Mouse (Mus musculus) mesoderm, embryonic 11.5 days (tissue): ENCODE measurements at regions not wholly inside any gene's neighbourhood (a gene's known extent, or its start where the extent isn't known, plus 50 kb on each side); places are given as distances from the start of the nearest gene placed in this dataset.

Experiments used
- DNase-seq: peaks from one replicate; pipeline ENCODE4 v3.0.0-alpha.2; 2012; ENCODE audit warnings: low read depth, low spot score

GRCm38 (mm10) chr4:31612825-31613514 lies 350.9 kb upstream of the Map3k7 start:
- DNase-seq = peak; percentile 33

GRCm38 (mm10) chr4:31617572-31617971 lies 346.3 kb upstream of the Map3k7 start:
- no peak for DNase-seq

GRCm38 (mm10) chr4:31618026-31618425 lies 345.9 kb upstream of the Map3k7 start:
- no peak for DNase-seq

- DNase-seq = no peak
Observed at GRCm38 (mm10) chr4:31621205-31621604, 342.7 kb upstream of the Map3k7 start.

- DNase-seq = peak; percentile 42
Observed at GRCm38 (mm10) chr4:31627053-31627452, 336.8 kb upstream of the Map3k7 start.

- no peak for DNase-seq
Observed at GRCm38 (mm10) chr4:31627777-31628176, 336.1 kb upstream of the Map3k7 start.

GRCm38 (mm10) chr4:31638564-31638963 lies 325.3 kb upstream of the Map3k7 start:
- DNase-seq = no peak

GRCm38 (mm10) chr4:31642161-31642560 lies 321.7 kb upstream of the Map3k7 start:
- peak; percentile 43 for DNase-seq

GRCm38 (mm10) chr4:31642593-31643290 lies 321.2 kb upstream of the Map3k7 start:
- DNase-seq = no peak

- no peak for DNase-seq
Observed at GRCm38 (mm10) chr4:31648631-31649368, 315.1 kb upstream of the Map3k7 start.

GRCm38 (mm10) chr4:31655364-31656106 lies 308.4 kb upstream of the Map3k7 start:
- DNase-seq = no peak

GRCm38 (mm10) chr4:31656111-31656510 lies 307.8 kb upstream of the Map3k7 start:
- no peak for DNase-seq

- no peak for DNase-seq
Observed at GRCm38 (mm10) chr4:31658820-31659219, 305.1 kb upstream of the Map3k7 start.

GRCm38 (mm10) chr4:31660896-31661295 lies 303.0 kb upstream of the Map3k7 start:
- no peak for DNase-seq

GRCm38 (mm10) chr4:31671530-31672170 lies 292.2 kb upstream of the Map3k7 start:
- DNase-seq = no peak

GRCm38 (mm10) chr4:31672171-31672841 lies 291.6 kb upstream of the Map3k7 start:
- DNase-seq = no peak

- DNase-seq = no peak
Observed at GRCm38 (mm10) chr4:31672842-31673171, 291.1 kb upstream of the Map3k7 start.

GRCm38 (mm10) chr4:31679007-31679590 lies 284.8 kb upstream of the Map3k7 start:
- DNase-seq = no peak

GRCm38 (mm10) chr4:31680958-31681357 lies 282.9 kb upstream of the Map3k7 start:
- DNase-seq = no peak

- DNase-seq = no peak
Observed at GRCm38 (mm10) chr4:31689083-31689482, 274.8 kb upstream of the Map3k7 start.
